Mouse (Mus musculus) adipocyte (in vitro differentiated cells): ENCODE measurements around the gene Lck.

Experiments
- DNase-seq: peaks from one replicate; pipeline ENCODE4 v3.0.0-alpha.2; 2016; ENCODE audit warnings: low spot score

Lck gene

DNA sequence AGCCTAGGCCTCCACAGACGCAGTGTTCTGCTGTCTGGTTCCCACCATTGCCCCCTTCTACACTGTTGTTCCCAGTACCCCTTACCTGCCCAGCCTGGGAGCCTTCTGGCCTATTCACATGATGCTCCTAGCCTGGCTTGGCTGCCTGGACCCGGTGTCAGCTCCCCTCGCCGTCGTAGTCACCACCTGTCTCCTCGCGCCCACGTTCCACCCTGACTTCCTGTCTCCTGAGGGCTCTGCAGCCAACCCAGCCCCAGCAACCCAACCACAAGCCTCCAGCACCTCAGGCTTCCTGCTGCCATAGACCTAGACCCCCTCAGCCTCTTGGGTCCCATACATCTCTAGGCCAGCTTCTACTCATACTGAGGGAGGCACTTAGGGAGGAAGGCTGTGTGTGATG, at the start of gene Lck:
Gene Lck (minus strand): TSS at position 212 of the 400 bp plus-strand sequence.
- DNase-seq: no peak

DNA sequence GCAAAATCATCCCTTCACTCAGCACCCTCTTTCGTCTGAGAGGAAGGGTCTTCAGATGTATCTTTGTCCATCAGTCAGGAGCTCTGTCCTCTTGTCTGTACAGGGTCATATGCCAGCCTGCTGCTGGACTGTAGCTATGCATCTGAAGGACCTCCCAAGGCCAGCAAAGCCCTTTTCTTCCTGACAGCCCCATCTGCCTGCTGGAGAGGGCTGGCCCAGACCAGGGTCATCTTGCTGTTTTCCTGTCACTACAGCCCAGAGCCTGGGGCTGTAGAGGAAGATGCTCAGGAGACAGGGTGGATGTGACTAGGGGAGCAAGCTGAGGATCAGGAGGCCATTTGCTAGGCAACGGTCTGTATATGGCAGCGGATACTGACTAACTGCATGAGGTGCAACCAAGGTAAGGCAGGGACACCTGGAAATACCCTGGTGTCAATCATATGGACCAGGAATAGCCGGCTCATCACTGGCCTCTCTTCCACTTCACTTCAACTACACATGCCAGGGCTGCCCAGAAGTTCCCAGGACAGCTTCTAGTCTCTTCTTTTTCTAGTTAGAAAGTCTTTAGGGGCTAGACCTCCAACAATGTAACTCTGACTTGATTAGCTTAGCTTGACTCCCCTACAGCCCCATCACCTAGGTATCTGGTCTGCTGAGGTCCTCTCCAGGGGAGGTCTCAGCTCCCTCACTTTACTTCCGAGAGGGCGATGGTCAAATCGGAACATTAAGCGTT, 49.5 kb upstream of the Lck start:
- no peak for DNase-seq

DNA sequence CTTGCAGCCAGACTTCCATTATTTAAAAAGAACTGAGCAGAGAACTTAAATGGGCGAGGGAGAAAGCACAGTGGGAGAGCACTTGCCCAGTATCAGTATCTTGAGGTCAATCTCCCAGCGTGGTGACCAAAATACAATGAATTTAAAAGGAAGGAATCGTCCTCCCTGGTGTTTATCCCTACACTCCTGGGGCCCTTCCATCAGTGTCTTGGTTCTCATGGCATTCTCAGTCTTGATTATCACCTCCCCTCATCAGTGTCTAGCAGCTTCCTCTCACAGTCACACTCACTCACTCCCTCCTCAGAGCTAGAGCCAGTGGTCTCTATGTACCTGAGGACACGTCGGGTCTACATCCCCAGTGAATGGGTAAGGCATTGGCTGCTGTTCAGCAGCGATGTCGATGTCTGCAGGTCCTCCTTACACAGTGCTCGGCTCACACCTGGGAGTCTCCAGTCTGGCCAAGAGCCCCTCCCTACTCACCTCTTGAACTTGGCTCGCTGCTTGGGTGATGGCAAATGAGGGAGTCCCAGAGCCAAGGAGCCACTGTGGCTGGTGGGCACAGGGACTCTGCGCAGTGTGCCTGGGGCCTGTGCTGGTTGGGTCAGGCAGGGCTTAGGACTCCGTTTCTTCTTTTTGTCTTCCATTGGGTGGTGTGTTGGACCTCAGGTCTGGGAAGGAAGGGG, 48.8 kb upstream of the Lck start:
- DNase-seq: no peak

DNA sequence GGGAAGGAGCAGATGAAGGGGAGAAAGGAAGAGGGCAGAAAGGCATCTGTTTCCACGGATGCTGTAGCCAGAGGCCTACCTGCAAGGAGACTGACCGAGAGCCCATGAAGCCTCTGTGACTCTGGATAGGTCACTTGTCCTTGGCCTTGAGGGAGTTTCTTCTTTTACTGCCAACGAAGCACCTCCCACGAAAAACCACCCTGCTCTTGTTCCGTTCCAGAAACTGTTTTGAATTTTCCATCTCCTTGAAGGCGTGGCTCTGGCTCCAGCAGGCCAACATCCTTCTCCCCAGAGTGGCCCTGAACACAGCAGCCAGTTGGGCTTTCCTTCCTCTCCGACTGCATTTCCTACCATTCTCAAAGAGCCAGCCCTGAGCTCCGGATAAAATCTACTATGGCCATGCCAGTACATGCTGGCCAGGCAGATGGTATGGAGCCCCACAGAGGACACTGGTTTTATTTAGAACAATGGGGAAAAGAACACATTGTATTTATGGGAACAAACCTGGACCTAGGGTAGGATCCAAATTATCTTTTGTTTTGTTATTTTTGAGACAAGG, 47.9 kb upstream of the Lck start:
- DNase-seq: no peak

DNA sequence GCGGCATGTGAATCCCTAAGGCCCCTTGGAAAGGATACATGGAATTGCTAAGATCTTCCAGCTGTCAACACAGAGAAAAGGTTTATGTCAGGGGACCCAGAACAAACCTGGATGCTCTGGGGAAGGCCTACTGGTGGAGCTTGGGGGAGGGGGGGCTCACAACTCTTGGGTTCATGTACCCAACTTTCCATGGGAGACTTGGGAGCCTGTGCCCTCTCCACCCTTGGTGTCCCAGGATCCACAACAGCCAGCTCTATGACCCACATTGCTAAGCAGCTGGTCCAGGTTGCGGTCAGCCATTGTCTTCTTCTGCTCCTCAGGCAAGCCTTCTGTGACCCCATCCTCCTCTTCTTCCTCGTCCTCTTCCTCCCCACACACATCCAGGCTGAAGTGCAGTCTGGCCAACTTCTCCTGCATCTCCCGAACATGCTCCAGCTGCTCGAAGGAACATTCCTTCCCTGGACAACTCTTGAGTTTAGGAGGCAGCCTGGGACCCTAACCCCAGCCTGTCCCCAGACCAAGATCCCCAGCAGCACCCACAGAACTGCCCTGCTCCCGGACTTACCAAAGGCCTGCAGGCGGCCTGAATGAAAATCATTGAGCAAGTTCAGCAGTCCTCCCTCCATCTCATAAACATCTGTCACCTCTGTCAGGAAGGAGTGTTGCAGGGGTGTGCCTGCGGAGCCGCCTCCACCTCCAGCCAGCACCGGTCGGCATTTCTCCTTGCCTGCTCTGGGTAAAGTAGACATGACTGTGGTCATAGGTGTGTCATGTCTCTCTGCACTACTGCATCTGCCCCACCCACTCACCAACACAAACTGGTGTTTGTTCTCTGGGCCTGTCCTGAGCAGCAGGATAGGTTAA, 47.2 kb upstream of the Lck start:
- no peak for DNase-seq

DNA sequence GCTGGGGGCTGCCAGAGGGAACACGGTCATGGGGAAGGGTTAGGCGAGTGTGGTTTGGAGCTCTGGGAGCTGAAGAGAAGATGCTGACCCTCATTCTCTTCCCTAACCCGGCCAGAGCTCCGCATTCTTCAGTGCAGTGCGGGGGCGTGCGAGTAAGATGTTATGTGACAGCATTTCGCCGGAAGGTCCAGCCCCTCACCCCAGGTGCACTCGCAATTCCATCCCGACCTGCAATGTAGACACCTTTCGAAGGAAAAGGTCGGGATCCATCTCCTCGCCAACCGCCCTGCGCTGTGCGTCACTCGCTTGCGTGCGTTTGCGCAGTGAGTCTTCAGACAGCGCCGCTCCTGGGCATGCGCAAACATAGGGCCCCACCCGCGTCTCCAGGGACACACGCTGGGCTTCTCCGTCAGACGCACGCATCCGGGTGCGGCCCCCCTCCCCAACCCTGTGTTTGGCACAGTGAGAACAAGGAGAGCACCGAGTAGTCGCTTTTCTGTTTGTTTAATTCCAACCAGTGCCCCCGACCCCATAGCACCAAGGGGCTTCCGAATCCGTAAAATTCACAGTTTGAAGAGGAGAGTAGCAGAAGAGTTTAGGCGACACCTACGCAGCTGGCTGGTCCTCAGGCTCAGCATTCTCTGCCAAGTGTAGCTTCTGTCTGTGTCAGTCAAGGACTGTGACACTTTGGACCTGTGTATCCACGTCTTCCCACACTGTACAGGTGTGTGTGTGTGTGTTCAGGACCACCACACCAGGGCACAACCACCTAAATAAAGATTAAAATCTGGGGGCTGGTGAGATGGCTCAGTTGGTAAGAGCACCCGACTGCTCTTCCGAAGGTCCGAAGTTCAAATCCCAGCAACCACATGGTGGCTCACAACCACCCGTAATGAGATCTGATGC, 45.6 kb upstream of the Lck start, which contains the start of gene Iqcc:
Gene Iqcc (minus strand): TSS at position 314 of the 906 bp plus-strand sequence.
- peak; percentile 95 for DNase-seq

DNA sequence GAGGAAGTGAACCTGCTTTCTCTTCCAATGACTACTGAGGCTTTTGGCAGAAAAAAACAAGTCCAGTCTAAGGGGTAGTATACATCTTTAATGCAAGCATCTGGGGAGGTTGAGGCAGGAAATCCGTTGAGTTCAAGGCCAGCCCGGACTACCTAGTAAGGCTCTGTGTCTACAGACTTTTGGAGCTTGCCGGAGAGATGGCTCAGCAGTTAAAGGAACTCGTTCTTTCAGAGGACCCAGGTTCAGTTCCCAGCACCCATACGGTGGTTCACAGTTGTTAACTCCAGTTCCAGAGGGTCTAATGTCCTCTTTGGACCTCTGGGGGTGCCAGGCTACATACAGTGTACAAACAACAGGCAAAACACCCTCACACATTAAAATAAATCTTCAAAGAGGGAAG, 44.6 kb upstream of the Lck start:
- DNase-seq: no peak

DNA sequence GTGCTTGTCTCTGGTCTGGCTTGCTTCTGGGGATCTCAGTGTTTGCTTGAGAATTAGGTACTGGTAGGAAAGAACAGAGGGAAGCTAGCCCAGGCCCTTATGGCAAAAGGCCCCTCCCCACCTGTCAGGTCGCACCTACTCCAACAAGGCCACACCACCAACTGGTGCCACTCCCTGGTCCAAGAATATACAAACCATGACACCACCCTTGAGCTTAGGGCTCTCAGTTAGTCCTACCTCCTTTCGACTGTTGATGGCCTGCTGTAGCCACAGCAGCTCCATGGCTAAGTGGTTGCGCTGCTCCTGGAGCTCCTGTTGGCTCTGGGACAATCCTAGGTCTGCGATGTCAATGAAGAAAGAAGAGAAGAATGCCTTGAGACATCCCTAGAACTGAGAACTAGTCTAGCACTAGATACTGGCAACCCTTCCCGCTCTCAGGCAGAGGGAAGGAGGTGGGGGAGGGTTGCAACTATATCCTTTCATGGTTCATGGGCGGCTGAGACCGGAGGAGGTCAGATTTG, 43.7 kb upstream of the Lck start:
- DNase-seq: no peak

DNA sequence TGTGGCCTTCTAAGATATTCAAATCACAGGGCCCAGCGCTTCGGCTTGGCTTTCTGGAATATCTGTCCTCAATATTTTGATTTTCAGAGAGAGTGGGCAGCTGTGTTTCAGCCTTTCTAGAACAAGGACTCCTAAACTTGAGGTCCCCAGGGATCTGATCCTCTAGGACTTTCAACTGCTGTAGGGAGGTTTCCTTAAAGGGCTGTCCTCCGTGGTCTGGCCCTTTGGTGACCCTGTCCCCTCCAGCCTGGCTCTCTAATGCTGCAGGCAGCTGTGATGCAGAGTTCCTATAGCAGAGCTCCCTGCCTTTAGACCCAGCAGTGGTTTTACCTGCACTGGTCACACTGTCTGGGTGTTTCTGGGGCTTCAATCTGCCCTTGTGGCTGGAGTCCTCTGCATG, 43.2 kb upstream of the Lck start:
- DNase-seq: no peak

DNA sequence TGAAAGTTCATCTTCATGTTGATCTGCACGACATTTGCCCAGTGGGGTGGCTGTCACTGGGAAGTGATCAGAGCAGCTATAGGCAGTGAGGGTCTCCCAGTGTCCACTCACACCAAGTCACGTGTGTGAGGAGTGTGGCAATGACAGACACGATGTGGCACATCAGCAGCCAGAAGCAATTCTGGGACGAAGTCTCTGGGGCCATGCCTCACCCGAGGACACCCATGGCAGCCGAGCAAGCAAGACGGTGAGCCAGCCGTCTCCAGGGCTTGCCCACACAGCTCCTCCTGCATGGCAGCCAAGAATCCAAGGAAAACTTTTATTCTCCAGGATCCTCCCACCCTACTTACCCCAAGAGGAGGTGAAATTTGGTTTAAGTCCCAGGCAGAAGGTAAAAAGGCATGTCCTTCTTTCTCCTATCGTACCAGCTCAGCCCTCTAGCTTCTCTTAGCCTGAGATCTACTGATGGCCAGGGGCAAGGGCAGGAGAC, 42.4 kb upstream of the Lck start:
- no peak for DNase-seq

DNA sequence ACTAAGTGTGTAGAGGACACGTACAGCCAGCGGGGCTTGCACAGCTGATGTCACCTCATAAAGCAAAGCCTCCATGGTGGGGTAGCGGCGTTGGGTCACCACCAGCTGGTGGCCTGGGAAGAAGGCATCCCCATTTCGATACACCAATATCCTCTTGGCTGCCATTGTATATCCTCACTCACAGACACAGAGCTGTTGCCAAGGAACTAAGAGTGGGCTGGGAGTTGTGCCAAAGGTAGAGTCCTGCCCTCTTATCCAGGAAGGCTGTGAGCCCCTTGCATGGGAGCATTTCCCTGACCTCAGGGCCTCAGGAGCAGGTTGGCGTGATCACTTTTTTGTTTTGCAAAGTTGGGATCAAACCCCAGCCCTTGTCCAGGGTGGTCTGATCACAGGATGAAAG, 40.7 kb upstream of the Lck start, which contains the start of gene Dcdc2b:
Gene Dcdc2b (minus strand): TSS at position 165 of the 400 bp plus-strand sequence.
- DNase-seq: no peak

DNA sequence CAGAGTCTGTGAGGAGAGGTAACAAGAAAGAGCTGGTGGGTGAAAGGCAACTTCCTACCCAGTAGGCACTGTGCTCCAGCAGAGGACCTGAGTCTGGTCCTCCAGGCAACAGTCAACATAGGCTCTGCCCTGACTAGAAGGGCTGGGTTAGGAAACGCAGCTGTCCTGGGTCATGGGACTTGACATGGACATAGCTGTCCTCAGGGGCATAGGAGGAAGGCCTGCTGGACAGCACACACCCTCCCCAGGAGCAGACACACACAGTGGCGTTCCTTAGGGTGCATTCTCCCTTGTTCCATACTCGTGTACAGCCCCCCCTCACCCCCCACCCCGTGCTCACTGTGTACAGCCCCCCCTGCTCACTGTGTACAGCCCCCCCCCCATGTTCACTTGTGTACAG, 37.0 kb upstream of the Lck start:
- no peak for DNase-seq

DNA sequence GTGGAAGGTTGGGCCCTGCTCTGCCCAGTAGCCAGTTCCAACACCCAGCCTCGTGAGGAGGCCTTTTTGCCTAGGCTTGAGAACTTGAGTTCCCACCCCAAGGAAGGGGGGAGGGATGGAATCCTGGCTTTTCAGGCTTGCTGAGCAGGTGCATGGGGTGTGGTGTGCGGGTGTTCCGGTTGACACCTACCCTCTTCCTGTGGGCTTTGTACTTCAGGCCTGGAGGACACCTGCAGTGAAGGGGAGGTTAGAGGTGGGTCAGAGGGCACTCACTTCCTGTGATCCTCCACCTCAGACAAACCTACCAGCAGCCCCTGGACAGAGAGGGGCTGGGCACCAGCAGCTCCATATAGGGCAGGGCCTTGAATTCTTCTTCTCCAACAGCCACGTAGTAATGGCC, 36.6 kb upstream of the Lck start:
- DNase-seq: no peak

DNA sequence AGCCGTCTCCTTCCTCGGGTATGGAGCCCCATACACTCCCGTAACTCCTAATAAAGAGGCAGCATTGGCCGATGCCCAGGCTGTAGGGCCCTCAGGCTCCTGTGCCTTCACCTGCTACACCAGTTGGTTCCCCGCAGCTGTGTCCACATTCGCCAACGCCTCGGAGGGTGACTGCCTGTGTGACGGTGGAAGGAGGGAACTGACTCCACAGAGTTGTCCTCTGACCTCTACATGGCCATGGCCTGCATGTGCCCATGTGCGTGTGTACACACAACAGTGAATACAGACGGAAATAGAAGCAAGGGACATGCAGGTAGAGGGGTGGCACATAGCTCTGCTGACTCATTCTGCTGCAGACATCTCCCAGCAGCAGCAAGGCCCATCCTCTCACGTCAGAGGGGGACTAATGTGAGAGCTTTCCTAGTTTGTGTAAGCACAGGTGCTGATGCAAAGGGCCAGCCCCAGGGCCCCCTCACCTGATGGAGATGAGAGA, 35.7 kb upstream of the Lck start:
- no peak for DNase-seq

DNA sequence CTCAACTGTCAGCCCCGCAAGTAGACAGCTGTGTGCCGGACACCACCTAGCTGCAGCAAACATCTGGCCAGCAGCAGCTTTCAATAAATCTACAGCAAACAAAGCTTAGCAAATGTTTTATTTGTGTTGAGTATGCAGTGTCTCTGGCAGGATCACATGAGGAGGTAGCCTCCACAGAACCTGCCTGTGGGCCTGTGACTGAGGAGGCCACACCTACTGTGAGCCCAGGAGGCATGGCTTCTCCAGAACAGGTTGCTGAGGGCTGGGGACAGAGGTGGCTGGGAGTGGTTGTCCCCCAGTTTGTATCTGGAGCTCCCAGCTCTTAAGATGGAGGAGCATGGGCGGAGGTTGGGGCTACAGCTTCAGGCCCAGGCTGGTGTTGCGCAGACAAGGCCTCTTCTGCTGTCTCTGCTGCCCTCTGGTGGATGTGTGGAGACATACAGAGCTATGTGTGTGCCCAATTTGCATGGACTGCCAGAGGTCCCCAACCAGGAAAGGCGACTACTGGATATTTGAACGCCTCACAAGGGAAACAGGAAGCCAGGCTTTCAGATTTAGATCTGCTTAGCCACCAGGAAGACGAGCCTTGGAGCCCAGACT, 35.1 kb upstream of the Lck start:
- DNase-seq: peak; percentile 88

DNA sequence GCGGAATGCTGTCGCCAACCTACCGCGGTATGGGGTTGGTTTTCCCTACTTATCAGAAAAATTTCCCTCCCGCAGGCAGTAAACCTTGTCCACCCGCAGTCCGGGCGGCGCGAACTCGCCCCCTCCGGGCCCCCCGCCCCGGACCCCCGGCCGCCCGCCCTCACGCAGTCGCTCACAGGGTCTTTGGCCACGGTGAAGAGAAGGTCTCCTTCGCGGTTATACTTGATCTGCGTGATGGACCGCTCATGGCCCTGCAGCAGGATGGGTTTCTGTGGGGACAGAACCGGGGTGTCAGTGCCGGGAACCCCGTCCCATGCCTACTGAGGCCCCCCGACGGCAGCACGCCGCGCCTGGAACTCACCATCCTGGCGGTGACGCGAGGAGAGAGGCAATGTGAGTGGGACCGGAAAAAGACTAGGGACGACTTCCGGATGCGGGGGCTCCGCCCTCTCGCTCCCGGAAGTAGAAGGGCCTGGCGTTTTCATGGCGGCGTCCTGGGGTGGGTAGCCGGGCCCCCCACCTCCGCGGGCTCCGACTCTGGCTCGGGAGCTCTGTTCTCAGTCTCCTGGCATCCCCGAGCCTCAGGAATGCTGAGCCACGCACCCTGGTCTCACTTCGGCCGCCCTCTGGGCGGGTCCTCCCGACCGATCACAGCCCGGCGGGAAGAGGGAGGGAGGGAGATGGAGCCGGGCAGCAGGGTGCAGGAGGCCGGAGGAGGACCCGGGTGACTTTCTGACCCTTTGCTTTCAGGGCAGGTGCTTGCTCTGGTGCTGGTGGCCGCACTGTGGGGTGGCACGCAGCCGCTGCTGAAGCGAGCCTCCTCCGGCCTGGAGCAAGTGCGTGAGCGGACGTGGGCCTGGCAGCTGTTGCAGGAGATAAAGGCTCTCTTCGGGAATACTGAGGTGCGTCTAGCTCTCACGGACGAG, 27.1 kb upstream of the Lck start, which contains the start of the genes Eif3i and Tmem234:
Gene Eif3i (minus strand): TSS at position 416 of the 926 bp plus-strand sequence.
Gene Tmem234 (plus strand): TSS at position 436 of the 926 bp plus-strand sequence.
- peak; percentile 79 for DNase-seq

DNA sequence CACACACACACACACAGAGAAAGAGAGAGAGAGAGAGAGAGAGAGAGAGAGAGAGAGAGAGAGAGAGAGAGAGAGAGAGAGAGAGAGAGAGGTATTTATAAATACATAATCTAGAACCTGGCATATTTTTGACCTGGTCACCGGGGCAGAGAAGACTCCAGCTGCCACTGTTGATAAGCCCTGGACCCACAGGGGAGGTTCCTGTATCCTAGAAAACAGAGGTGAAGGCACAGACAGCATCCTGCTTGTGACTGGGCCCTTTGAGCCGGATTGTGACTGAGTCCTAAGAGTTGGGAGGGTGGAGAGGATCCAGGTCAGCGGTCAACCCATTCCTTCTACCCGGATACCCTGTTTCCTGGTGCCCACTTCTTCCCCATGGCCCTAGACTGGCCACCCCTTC, 15.4 kb upstream of the Lck start:
- no peak for DNase-seq

DNA sequence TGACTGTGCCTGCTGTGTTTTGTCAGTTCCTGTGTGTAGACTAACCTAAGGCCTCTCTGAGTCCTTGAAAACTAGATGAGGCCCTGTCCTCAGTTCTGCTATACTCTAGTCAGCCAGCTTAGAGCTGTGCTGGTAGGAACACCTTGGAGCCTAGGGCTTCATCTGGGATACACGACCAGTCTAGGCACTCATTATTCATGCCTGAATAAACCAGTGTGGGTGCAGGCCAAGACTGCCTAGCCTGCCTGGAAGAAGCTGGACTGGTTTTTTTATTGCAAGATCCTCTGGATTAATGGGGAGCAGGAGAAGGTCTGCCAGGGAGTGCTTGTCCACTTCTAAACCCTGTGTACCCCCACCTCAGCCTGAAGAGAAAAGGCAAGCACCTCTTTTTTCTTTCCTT, 13.5 kb upstream of the Lck start:
- no peak for DNase-seq

DNA sequence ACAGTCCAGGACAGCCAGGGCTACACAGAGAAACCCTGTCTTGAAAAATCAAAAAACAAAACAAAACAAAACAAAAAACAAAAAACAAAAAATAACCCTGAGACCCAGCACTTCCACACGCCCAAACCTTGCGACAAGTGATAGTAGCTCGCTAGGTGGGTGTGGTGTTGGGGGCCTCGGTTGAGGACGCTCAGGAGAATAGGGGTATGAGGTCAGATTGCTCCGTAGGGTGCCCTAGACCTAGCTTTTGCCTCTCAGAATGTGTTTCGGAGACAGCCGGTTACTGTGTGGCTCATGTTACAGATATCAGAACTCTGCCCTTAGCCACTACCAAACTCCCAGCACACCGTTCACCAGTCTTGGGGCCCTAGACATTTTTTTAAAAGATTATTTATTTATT, 12.3 kb upstream of the Lck start:
- DNase-seq: no peak
